Mouse (Mus musculus) adrenal gland, postnatal 4 days (tissue): ENCODE results near the gene Actb. TPM values are rescaled to one million over a fixed set of nuclear protein-coding genes. Genes with fewer than 3 reads are reported as not detected.

Experiments used
- DNase-seq, 2 experiments: peaks; one replicate each; pipeline ENCODE4 v3.0.0; 2021 to 2022; ENCODE audit warnings: low spot score in 2 of 2, mixed read lengths in 2 of 2
- long read RNA-seq, 2 experiments: library from polyadenylated mRNA; stranded (forward); transcript quantifications; one replicate each; pipeline ENCODE4 v2.0.0; 2021
- total RNA-seq, 2 experiments: library from RNA; stranded (reverse); gene quantifications; 2 replicates each; pipeline ENCODE4 v1.2.3; 2021

Actb gene
- total RNA-seq = 1,000 to 10,000 TPM; 3,089 to 3,273 TPM
- long read RNA-seq, experiment 1, transcript Actb-201 (6 exons, 1,920 nt) = major isoform, 688 of 784 reads
- long read RNA-seq, experiment 1, partial matches to known transcripts = 88 of 784 reads
- long read RNA-seq, experiment 1, other reads (novel, unspliced or antisense) = 8 of 784 reads
- long read RNA-seq, experiment 2, transcript Actb-201 (6 exons, 1,920 nt) = major isoform, 1,743 of 2,048 reads
- long read RNA-seq, experiment 2, partial matches to known transcripts = 225 of 2,048 reads
- long read RNA-seq, experiment 2, other reads (novel, unspliced or antisense) = 80 of 2,048 reads

GRCm38 (mm10) chr5:142906532-142907047 lies at the start of gene Actb:
Actb (minus strand) TSS chr5:142906754.
- peak; percentile 93 to 94 for DNase-seq

DNA sequence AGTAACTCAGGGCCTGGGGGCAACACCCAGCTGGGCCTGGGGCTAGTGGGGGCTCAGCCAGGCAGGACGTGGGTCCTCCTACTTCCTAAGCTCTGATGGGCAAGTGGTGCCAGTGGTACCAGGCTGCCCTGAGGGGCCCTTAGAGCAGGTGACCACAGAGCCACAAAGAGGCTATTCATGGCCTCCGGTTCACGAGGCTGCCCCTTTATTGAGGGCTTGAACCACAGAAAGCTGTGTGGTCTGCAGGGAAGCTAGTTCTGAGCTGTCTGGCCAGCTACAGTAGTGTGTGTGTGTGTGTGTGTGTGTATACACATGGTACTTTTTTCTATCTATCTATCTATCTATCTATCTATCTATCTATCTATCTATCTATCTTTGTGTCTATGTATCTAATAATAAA lies 47.1 kb upstream of the Actb start:
- DNase-seq = no peak

- DNase-seq = no peak
Observed at GRCm38 (mm10) chr5:142950405-142950804, 43.9 kb upstream of the Actb start.

DNA sequence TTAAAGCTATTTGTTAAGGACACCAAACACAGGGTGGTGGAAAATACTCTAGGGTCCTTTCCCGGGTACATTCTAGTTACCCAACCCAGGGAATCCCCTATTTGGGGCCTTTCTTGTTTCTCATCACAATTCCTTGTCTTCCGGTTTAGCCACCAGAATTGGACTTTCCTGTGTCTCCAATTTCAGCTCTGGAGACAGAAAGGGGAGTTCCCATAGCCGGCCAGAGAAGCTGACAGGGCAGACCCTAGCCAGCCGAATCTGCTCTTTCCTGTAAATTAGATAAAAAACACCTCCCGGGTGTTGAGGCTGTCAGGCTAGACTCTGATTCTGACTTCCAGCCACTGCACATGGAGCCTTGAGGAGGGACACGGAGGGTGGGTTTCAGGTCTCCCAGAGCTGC lies 43.0 kb upstream of the Actb start:
- no peak for DNase-seq

- DNase-seq = no peak
Observed at GRCm38 (mm10) chr5:142947460-142947859, 40.9 kb upstream of the Actb start.

DNA sequence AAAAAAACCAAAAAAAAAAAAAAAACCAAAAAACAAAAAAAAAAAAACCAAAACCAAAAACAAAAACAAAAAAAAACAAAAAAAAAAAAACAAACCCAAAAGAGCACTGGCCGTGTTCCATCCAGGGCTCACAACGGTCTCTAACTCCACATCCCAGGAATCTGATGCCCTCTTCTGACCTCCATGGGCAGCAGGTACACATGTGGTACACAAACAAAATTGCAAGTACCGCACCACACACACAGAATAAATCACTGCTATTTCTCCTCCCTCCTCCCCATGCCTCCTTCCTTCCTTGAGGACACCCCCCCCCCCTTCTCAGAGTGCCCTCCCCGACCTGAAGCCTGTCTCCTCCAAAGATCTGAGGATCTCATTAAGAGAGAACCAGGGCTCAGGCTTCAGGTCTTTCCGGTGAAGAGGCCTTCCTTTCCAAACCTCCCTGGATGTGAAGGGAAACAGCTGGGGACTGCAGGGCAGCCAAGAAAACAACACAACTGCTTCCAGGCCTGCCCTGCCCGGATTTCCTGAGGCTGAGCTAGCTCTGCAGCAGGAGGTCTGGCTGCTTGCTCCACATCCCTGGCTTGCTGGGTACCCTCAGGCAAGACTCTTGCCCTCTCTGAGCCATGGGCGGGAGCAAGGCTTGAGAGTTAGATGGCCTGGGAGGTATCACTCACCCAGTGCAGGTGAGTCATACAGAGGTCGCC lies 38.6 kb upstream of the Actb start:
- no peak for DNase-seq

- no peak for DNase-seq
Observed at GRCm38 (mm10) chr5:142940393-142940792, 33.8 kb upstream of the Actb start.

GRCm38 (mm10) chr5:142937956-142938727 lies 31.6 kb upstream of the Actb start:
- DNase-seq = no peak

DNA sequence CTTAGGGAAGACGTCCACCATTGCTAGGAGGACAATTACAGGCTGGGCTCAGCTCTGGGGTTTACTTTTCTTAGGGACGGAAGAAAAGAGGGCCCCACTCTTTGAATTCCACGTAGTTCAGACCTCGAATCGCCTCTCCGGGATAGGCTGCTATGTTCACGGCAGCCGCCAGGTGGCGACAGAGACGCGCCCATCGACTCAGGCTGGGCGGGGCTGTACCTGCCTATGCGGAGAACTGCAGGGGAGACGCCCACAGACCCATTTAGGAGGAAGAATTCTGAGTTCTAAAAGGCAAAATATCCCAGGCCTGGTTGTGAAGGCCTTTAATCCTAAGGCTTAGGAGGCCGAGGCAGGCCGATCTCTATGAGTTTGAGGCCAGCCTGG lies 29.8 kb upstream of the Actb start:
- peak; percentile 67 to 74 for DNase-seq

GRCm38 (mm10) chr5:142935642-142936335 lies 29.2 kb upstream of the Actb start:
- DNase-seq = no peak

DNA sequence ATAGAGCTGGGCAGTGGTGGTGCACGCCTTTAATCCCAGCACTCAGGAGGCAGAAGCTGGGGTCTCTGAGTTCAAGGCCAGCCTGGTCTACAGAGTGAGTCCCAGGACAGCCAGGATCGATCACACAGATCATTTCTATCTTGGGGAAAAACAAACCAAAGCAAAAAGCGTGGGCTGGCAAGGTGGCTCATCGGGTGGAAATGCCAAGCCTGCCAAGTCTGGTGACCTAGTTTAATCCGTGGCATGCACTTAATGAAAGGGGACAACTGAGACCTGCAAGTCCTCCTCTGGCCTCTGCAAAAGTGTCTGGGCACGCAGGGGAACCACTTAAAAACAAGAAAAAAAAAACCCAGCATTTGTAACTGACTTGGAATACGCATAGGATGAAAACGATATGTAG lies 26.2 kb upstream of the Actb start:
- DNase-seq = no peak

- peak in 1 of 2 experiments; percentile 46 for DNase-seq
Observed at GRCm38 (mm10) chr5:142932084-142932685, 25.6 kb upstream of the Actb start.

DNA sequence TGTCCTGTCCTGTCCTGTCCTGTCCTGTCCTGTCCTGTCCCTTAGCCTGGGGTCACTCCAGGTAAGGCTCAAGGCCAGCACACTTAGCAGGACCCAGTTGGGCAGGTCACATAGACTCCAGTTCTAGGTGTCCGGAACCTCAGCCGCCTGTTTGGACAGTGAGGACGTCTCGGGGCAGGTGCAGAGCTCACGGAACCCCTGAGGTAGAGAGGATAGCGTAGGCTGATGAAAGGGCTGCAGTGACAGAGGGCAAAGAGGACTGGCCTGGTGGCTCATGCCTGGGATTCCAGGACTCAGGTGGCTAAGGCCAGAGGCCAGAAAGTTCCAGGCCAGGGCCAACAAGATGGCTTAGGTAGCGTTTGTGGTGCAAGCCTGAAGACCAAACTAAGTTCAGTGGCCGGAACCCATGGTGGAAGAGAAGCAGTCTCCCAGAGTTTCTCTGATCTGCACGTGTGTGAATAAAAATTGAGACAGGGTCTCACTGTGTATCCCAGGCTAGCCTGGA lies 24.7 kb upstream of the Actb start:
- no peak for DNase-seq

- no peak for DNase-seq
Observed at GRCm38 (mm10) chr5:142929400-142929752, 22.8 kb upstream of the Actb start.

DNA sequence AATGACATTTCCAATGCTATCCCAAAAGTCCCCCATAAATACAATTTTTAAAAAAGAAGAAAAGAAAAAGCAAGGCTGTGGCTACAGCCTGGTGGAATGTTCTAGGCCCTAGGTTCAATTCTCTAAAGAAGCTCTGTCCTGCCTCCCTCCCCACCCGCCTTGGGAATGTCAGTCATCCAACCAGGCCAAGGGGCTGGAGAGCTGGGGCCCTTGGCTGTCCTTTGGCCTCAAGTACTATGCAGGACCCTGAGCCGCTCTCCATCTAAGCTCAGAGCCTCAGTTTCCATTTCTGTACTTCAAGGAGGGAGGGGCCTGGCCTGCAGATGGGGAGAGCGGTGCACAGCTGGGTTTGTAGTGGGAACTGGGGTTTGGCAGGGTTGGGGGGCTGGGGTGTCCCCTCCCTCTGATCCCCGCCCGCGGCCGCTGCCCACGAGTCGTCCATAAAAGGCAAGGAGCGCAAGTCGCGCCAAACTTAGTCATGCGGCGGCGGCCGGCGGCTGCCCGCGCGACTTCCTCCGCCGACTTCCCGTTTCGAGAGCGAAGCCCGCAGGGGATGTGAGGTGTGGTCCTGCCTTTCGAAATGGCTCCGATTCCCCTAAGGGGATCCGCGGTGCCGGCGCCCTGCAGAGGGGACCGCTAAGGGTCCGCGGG lies 22.3 kb upstream of the Actb start:
- DNase-seq = peak in 1 of 2 experiments; percentile 56

DNA sequence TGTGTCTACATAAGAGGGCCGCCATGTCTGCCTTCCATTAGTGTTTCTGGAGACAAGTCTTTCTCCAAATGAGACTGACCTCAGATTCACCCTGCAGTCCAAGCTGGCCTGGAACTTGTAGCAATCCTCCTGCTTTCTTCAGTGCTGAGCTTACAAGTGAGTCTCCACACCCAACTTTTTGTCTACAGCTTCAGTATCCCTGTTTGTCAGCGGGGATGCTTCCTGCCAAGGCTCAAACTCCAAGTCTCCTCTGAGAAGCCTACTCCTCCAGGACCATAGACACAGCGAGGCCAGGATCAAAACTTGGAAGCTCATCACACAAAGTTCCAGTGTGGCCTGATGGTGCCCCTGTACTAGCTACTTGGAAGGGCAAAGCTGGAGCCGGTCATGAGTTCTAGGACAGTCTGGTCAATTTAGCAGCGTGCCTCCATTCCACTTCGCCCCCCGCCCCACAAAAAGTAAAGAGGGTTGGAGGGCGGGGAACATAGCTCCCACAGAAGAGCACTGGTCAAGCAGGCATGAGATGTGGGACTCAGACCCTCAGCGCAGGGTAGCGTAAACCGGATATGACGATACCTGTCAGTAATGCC lies 20.9 kb upstream of the Actb start:
- DNase-seq = no peak

- DNase-seq = no peak
Observed at GRCm38 (mm10) chr5:142926940-142927228, 20.3 kb upstream of the Actb start.

DNA sequence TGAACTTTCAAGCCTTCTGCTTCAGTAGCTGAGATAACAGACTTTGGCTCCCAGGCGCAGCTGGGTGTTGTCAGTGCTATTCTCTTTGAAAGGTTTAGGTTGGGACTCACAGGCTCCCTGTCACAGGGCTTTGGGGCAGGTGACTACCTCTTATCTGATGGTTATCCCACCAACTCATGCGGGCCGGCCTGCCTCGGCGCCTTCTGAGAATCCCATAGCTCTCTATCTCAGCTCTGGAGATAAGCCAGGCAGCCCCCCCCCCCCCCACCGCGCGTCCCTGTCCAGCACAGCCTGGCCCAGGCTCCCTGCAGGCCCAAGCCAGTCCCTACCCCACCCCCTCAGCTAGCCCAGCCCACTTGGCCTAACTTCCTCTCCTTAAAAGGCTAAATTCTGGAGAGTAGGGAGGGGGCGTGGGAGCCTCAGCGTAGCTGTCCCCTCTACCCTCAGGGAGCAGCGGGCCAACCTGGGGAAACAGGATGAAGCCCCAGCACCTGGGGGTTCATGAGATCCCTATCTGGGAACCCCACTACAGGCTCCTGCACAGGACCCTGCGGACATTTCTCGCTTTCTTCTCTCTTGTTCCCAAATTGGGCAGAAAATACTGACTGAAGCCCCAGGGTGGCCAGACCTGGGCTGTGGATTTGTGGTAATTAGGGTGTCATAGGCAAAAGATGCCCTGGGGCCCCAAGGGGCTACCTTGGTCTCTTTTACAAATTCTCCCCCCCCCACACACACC lies 19.8 kb upstream of the Actb start:
- DNase-seq = no peak

GRCm38 (mm10) chr5:142924336-142924959 lies 17.9 kb upstream of the Actb start:
- no peak for DNase-seq
